Mouse (Mus musculus): ENCODE measurements at regions not wholly inside any gene's neighbourhood (a gene's known extent, or its start where the extent isn't known, plus 50 kb on each side); places are given as distances from the start of the nearest gene placed in this dataset.

DNA sequence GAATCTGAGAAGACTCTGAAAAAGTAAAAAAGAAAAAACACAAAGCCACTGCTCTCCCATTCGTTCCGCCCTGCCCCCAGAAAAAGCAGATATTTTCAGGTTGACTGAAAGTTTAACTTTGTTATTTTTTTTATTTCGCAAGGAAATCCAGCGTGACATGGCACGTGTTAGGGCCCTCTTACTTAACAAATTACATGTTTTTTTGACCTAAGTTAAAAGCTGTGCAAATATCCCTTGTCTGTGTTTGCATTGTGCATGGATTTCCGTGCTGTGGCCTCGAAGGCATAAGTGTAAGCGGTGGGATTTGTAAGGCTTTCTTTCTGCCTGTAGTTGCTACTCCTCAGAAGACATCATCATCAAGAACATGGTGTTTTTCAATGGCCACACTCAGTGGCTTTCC is 87.2 kb downstream of the Olig3 start:
- TF ChIP-seq CTCF (IDR thresholded peaks at IDR 0.05; ENCODE audit: insufficient read depth, low read length), result no peak
- TF ChIP-seq POLR2A (IDR thresholded peaks at IDR 0.05; ENCODE audit: borderline replicate concordance, extremely low read depth, low read depth, low read length), result no peak

Measured in lung, adult 2 months (tissue).